Mouse (Mus musculus) brain, embryonic 18.5 days (tissue): ENCODE data around the gene Dpp6.

Experiments
- DNase-seq: peaks from one replicate; pipeline ENCODE4 v3.0.0-alpha.2; 2012; ENCODE audit warnings: low read depth, low spot score

Gene Dpp6

GRCm38 (mm10) chr5:26816975-26817941 is at the start of gene Dpp6:
TSS of gene Dpp6 (plus strand) at chr5:26817203.
- peak; percentile 10 for DNase-seq

GRCm38 (mm10) chr5:26783955-26784354 is 33.0 kb upstream of the Dpp6 start:
- peak; percentile 28 for DNase-seq

- DNase-seq, result no peak
These were observed 21.5 kb upstream of the Dpp6 start for GRCm38 (mm10) chr5:26795524-26795923.

- no peak for DNase-seq
These were observed 19.0 kb downstream of the Dpp6 start for GRCm38 (mm10) chr5:26835972-26836371.

GRCm38 (mm10) chr5:26841151-26841550 is 24.1 kb downstream of the Dpp6 start:
- DNase-seq, result no peak

GRCm38 (mm10) chr5:26854746-26855145 is 37.7 kb downstream of the Dpp6 start:
- DNase-seq, result no peak

GRCm38 (mm10) chr5:26875449-26875848 is 58.4 kb downstream of the Dpp6 start:
- no peak for DNase-seq

- DNase-seq, result no peak
These were observed 70.5 kb downstream of the Dpp6 start for GRCm38 (mm10) chr5:26887496-26887895.

- DNase-seq, result no peak
These were observed 71.1 kb downstream of the Dpp6 start for GRCm38 (mm10) chr5:26888080-26888479.

GRCm38 (mm10) chr5:26894346-26894745 is 77.3 kb downstream of the Dpp6 start:
- DNase-seq, result no peak

- DNase-seq, result no peak
These were observed 86.8 kb downstream of the Dpp6 start for GRCm38 (mm10) chr5:26903786-26904185.

- DNase-seq, result peak; percentile 40
These were observed 87.5 kb downstream of the Dpp6 start for GRCm38 (mm10) chr5:26904324-26905041.

- no peak for DNase-seq
These were observed 90.1 kb downstream of the Dpp6 start for GRCm38 (mm10) chr5:26907151-26907550.

GRCm38 (mm10) chr5:26908612-26909011 is 91.6 kb downstream of the Dpp6 start:
- no peak for DNase-seq

GRCm38 (mm10) chr5:26910353-26910752 is 93.3 kb downstream of the Dpp6 start:
- DNase-seq, result no peak

- DNase-seq, result no peak
These were observed 95.0 kb downstream of the Dpp6 start for GRCm38 (mm10) chr5:26911965-26912364.

GRCm38 (mm10) chr5:26918763-26919162 is 101.8 kb downstream of the Dpp6 start:
- no peak for DNase-seq

- no peak for DNase-seq
These were observed 107.5 kb downstream of the Dpp6 start for GRCm38 (mm10) chr5:26924552-26924951.

- DNase-seq, result no peak
These were observed 115.6 kb downstream of the Dpp6 start for GRCm38 (mm10) chr5:26932413-26933122.

GRCm38 (mm10) chr5:26934911-26935310 is 117.9 kb downstream of the Dpp6 start:
- DNase-seq, result no peak

GRCm38 (mm10) chr5:26941471-26941870 is 124.5 kb downstream of the Dpp6 start:
- DNase-seq, result no peak
